Mouse (Mus musculus) retina, embryonic 14.5 days (tissue): ENCODE measurements at regions not wholly inside any gene's neighbourhood (a gene's known extent, or its start where the extent isn't known, plus 50 kb on each side); places are given as distances from the start of the nearest gene placed in this dataset.

Experiments used
- DNase-seq: peaks from one replicate; pipeline ENCODE4 v3.0.0-alpha.2; 2015; ENCODE audit warnings: low spot score

DNA sequence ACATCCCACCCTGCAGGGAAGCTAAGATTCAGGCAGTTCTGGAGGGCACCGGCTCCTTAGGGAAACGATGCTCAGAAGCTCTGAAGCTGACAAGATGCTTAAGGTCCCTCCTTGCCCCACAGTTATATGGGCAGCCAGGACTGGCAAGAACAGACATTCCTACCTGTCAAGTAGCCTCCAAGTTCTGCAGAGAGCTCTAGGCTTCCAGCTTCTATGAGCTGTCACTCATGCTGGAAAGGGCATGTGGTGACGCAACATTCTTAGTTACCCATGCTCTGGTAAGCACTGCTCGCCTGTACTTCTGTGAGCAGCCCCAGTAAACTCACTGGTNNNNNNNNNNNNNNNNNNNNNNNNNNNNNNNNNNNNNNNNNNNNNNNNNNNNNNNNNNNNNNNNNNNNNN, 511.3 kb downstream of the 1810013L24Rik start:
- DNase-seq: no peak

DNA sequence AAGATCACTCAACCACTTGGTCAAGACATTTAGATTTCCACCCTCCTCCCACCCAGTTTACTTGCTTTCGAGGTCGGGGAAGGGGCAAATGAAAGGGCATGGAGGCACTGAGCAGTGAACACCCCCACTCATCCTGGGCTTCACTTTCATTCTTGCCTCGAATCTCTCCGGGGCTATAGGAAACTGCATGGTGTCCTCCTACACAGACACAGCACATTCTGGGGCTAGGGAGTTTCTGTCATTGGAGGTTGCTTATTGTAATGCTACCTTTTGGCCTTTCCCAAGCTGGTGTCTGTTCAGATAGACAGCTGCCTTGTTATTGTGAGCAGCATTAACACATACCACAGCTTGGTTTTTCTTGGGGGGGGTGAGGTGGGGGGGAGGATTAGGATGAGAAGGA, 523.9 kb downstream of the 1810013L24Rik start:
- no peak for DNase-seq

- DNase-seq: no peak
These were observed 524.6 kb downstream of the 1810013L24Rik start for GRCm38 (mm10) chr16:9354331-9355030.

DNA sequence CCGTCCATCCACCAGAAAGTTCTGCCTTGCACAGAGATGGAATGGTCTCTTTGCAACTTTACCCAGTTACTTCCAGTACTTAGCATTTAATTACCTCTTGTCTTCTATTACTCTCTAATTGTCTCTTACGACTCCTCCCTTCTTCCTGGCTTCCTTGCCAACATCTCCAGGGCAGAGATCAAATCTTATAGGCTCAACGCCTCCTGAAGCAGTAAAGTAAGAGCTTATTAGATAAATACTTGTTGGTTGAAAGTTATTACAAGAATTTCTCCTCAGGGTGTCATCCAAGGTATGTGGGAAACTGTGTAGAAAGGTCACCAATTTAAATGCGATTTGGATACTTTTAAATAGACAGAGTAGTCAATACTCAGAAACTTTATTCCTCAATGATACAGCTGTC, 528.8 kb downstream of the 1810013L24Rik start:
- DNase-seq: no peak

- DNase-seq: no peak
These were observed 529.7 kb downstream of the 1810013L24Rik start for GRCm38 (mm10) chr16:9359399-9360135.

DNA sequence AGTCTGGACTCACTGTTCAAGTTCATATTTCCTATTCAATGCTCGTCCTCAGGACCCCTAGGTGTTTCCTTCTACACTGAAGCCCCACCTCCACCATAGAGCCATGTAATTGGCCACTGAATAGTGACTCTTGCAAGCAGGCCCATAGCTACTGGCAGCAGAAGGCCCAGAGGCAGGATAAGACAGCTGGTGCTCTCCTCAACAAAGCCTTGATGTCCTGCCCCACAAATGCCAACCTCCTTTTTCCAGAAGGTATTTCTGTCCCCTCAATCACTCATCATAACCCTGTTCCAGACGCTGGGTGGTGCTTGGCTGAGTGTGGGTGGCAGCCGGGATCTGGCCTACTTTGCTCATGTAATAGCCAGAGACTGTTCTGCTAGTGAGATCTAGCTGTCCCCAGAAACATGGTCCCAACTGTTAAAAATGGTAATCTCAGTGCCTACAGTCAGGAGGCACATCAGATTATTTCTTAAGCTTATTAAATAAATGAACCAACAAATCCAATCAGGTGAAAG, 530.9 kb downstream of the 1810013L24Rik start:
- DNase-seq: no peak

DNA sequence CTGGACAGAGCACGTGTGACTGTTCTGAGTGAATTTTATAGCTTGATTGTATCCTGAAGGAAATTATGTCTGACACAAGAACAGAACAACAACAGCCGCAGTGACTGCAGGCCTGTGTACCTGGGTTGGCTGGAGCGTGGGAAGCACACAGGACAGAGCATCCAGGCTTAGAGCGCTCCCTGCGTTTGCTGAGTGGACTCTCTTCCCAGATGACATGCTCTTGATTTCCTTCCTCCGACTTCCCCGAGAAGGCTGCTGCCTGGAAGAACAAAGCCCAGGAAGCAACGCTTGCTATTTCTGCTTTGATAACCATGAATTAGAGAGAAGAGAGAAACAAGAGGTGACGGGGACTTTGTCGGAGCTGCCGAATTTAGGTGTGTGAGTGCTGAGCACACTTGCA, 532.2 kb downstream of the 1810013L24Rik start:
- DNase-seq: peak; percentile 22

- no peak for DNase-seq
These were observed 534.2 kb downstream of the 1810013L24Rik start for GRCm38 (mm10) chr16:9364105-9364504.

GRCm38 (mm10) chr16:9390986-9391385, 561.1 kb downstream of the 1810013L24Rik start:
- no peak for DNase-seq

GRCm38 (mm10) chr16:9404736-9405135, 574.8 kb downstream of the 1810013L24Rik start:
- DNase-seq: no peak

GRCm38 (mm10) chr16:9408196-9408595, 578.3 kb downstream of the 1810013L24Rik start:
- no peak for DNase-seq

- DNase-seq: no peak
These were observed 564.9 kb downstream of the Grin2a start for GRCm38 (mm10) chr16:9430509-9430908.

DNA sequence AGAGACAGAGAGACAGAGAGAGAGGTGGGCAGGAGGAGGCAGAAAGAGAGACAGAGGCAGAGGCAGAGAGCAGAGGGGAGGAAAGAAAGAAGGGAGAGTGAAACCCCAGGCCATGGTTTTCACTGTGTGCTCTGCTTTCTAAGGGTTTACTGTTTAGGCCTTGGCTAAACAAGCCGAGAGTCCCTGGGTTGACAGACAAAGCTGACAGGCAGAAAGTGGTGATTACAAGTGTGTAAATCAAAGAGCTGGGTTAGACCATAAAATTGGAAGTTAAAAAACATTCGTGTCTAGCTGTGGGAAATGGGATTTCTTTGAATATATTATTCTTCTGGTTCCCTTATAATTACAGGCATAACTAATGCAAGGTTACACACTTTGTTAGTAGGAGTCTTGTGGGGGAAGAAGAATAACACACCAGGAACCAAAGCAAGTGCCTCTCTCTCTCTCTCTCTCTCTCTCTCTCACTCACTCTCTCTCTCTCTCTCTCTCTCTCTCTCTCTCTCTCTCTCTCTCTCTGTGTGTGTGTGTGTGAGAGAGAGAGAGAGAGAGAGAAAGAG, 556.0 kb downstream of the Grin2a start:
- no peak for DNase-seq

GRCm38 (mm10) chr16:9439891-9440290, 555.5 kb downstream of the Grin2a start:
- no peak for DNase-seq

- DNase-seq: no peak
These were observed 543.3 kb downstream of the Grin2a start for GRCm38 (mm10) chr16:9452058-9452457.

DNA sequence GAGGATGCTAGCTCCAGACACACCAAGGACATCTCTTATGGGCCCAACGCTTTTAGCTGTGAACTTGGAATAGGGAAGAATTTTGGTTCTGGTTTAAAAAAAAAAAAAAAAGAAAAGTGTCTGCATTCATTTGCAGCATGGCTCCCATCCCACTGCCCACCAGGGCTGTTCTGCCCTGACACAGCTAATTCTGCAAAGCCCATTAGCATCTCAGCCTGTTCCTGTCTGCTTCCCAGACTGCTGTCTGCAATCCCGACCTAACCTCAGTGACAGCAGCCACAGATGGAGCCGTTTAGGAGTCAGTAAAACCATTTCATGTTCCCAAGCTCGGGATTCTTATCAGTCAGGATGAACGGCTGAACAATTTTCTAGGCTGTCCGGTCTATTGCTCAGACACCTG, 537.8 kb downstream of the Grin2a start:
- no peak for DNase-seq

- no peak for DNase-seq
These were observed 532.9 kb downstream of the Grin2a start for GRCm38 (mm10) chr16:9462497-9462896.

DNA sequence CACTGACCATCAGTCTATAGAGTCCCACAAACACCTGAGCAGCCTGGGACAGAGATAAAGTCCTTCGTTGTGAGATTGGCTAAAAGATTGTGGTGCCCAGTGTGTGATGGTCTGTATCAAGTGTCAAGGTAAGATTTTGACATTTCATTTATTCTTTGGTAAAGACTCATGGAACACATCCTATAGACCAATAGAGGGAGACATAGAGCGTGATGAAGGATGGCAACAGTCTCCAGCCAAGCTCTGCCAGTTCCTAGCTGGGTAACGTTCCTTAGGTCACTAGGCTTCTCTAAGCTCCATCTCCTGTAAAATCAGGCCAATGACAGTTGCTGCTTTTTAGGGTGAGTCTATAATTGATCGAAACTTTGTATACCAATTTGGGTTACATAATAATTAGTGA, 526.0 kb downstream of the Grin2a start:
- DNase-seq: peak; percentile 45

DNA sequence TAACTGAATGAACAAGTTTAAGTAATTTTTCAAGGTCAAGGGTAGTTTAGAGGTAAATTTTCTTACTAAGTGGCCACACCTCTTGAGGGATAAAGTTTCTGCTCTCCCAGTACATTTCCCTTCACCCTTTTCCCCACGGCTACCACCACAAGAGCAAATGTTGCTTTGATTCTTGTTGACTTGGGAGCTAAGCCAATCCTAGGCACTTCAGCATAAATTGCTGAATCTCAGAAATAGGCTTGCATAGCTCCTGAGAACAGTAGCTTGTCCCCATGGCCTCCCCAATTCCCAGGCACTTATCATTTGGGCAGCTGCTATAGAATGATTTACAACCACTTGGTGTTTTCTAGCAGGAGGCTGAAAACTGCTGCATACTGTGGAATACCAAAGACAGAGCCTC, 510.1 kb downstream of the Grin2a start:
- DNase-seq: no peak

DNA sequence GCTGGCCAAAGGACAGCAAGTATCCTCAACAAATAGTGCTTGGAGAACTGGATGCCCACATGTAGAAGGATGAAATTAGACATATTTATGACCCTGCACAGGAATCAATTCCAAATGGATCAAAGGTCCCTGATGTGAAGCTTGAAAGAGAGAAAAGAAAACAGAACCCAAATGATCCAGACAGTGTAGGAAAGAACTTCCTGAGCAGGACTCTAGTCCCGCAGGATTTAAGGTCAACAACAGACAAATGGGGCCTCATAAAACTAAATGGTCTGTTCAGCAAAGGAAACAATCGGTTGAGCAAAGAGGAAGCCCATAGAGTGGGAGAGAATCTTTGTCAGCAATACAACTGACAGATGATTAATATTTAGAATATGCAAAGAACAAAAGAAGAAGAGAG, 497.1 kb downstream of the Grin2a start:
- no peak for DNase-seq

DNA sequence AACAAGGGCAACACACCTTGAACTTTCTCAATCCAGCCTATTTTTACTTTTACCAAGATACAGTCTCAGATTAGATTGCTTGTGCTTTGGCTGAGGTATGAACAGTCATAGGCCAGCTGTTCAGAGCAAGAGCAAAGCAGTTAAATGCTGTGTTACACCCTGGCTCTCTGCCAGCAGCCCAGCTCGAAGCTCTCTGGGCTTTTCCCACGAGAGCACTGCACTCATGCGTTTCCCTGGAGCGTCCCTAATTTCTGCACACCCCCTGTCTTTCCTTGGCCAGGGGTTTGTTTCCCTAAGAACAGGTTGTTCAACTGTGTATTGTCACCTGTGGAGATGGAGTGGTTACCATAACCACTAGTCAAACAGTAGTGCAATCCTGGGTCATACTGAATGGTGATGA, 493.6 kb downstream of the Grin2a start:
- DNase-seq: no peak

GRCm38 (mm10) chr16:9509666-9510065, 485.7 kb downstream of the Grin2a start:
- no peak for DNase-seq

- DNase-seq: peak; percentile 18
These were observed 480.8 kb downstream of the Grin2a start for GRCm38 (mm10) chr16:9514538-9514937.
